Mouse (Mus musculus): ENCODE data around the gene Atat1. TPM values are rescaled to one million over a fixed set of nuclear protein-coding genes. Genes with fewer than 3 reads are reported as not detected.

Atat1 gene
- total RNA-seq, 2 experiments from 2014 or later, result 82.6 to 87.1 TPM

GRCm38 (mm10) chr17:35850974-35851373, 58.9 kb downstream of the Atat1 start:
- DNase-seq (ENCODE audit: low spot score in 2 of 2), result no peak

- no peak for DNase-seq (ENCODE audit: low spot score in 2 of 2)
These were observed 61.8 kb downstream of the Atat1 start for GRCm38 (mm10) chr17:35848112-35848511.

Small RNA genes within 50 kb of the gene (microRNA-seq; reads per million reads assigned to microRNA genes)
- 0.90 to 1.1 reads per million in 2 experiments for gene Gm28033
- gene Mir1894, result 0 to 0.23 reads per million in 2 experiments

Other genes starting within 250 kb of the Atat1 start
- gene Vars2, start 242.5 kb downstream of the Atat1 start, total RNA-seq (2021), result 10 to 100 TPM; 34.3 to 34.8 TPM
- gene Gtf2h4, start 236.3 kb downstream of the Atat1 start, total RNA-seq (2021), result 10 to 100 TPM; 23.9 to 25.8 TPM
- 10 to 100 TPM; 73.6 to 81.0 TPM for gene Ddr1, start 205.5 kb downstream of the Atat1 start, total RNA-seq (2021)
- 1 to 10 TPM; 3.8 to 4.2 TPM for gene Ier3, start 88.4 kb downstream of the Atat1 start, total RNA-seq (2021)
- gene Flot1, start 86.8 kb downstream of the Atat1 start, total RNA-seq (2021), result 100 to 1,000 TPM; 139 to 147 TPM
- 100 to 1,000 TPM; 615 to 684 TPM for gene Tubb5, start 71.8 kb downstream of the Atat1 start, total RNA-seq (2021)
- 10 to 100 TPM; 13.6 to 15.0 TPM for gene Mdc1, start 68.6 kb downstream of the Atat1 start, total RNA-seq (2021)
- gene Nrm, start 48.8 kb downstream of the Atat1 start, total RNA-seq (2021), result 1 to 10 TPM; 3.9 to 4.7 TPM
- 10 to 100 TPM; 13.4 to 14.0 TPM for gene Ppp1r18, start 44.5 kb downstream of the Atat1 start, total RNA-seq (2021)
- gene Dhx16, start 30.3 kb downstream of the Atat1 start, total RNA-seq (2021), result 10 to 100 TPM; 30.3 to 33.6 TPM
- 10 to 100 TPM; 61.8 to 71.4 TPM for gene 2310061I04Rik, start 12.6 kb downstream of the Atat1 start, total RNA-seq (2021)
- gene Mrps18b, start 6.3 kb upstream of the Atat1 start, total RNA-seq (2021), result 10 to 100 TPM; 41.2 to 42.7 TPM
- gene Ppp1r10, start 6.4 kb upstream of the Atat1 start, total RNA-seq (2021), result 10 to 100 TPM; 68.3 to 74.5 TPM
- gene Abcf1, start 59.7 kb upstream of the Atat1 start, total RNA-seq (2021), result 10 to 100 TPM; 76.7 to 84.5 TPM
- gene Gnl1, start 69.8 kb upstream of the Atat1 start, total RNA-seq (2021), result 100 to 1,000 TPM; 133 to 136 TPM
- gene Prr3, start 70.2 kb upstream of the Atat1 start, total RNA-seq (2021), result 10 to 100 TPM; 59.7 to 63.8 TPM
- gene H2-T24, start 110.5 kb upstream of the Atat1 start, total RNA-seq (2021), result 1 to 10 TPM; 1.0 to 1.1 TPM
- 1 to 10 TPM; 3.0 to 3.6 TPM for gene H2-T23, start 122.8 kb upstream of the Atat1 start, total RNA-seq (2021)
- gene H2-T22, start 132.7 kb upstream of the Atat1 start, total RNA-seq (2021), result 1 to 10 TPM; 9.1 to 9.2 TPM
- not detected for gene Gm6034, start 132.9 kb upstream of the Atat1 start, total RNA-seq (2021)
- gene Gm11127, start 148.3 kb upstream of the Atat1 start, total RNA-seq (2021), result under 1 TPM; 0.31 to 0.32 TPM
- not detected for gene Gm19684, start 211.6 kb upstream of the Atat1 start, total RNA-seq (2021)
- not detected for gene Gm7030, start 219.3 kb upstream of the Atat1 start, total RNA-seq (2021)

All from layer of hippocampus, postnatal 14 days (tissue).